ENCODE assay signal across 8 mouse cellular contexts in the genomic region with DNA sequence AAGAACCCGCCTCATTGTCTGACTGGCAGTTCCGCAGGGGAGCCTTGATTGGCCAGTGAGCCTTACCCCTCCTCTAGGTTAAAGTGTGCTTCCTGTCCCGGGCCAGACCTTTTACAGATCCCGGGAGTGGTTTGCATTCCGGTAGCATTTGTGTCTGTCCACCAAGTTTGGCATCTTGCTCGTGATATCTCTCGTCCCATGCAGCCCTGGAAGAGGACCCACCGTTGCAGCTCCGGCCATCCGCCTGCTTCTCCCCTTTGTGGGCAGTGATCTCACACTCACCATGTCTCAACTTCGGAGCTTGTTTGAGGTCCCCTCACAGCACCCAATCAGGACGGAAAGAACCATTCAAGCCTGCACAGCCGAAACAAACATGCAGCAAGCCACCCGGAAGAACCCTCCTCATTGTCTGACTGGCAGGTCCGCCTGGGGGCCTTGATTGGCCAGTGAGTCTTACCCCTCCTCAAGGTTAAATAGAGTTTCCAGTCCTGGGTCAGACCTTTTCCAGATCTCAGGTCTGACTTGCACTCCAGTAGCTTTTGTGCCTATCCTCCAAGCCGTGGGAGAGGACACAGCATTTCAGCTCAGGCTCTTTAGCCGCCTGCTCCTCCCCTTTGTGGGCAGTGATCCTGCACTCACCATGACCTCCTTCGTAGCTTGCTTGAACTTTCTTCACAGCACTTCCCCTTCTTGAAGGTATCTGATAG. TPM values are rescaled to one million over a fixed set of nuclear protein-coding genes. Genes with fewer than 3 reads are reported as not detected.
A peak's percentile ranks its signal among the peaks of the same experiment; 100 is the strongest.
DNase-seq lines count a peak whose midpoint lies in the region; ATAC-seq lines count a peak whose summit lies in the region.

A gene (minus strand): TSS at position 380 of the 707 bp plus-strand sequence.

- no peaks in the 10 kb centered on the region for H3K36me3 ChIP-seq in heart, embryonic 13.5 days
- H3K36me3 ChIP-seq in liver, embryonic 12.5 days, result no peaks in the 10 kb centered on the region
- no peaks in the 10 kb centered on the region for H3K36me3 ChIP-seq in stomach, embryonic 15.5 days

- DNase-seq in CD4-positive, CD25-positive, alpha-beta regulatory T cell, adult 2 months (ENCODE audit: low read depth, low spot score), result peak; percentile 87
- DNase-seq in fat pad, adult 2 months (ENCODE audit: extremely low read depth, low read depth, low spot score), result peak; percentile 26
- peak; percentile 89 for DNase-seq in kidney, postnatal 10 days
- DNase-seq in natural killer cell, adult 2 months (ENCODE audit: low spot score in 2 of 2), result peak; percentile 82

- peak within 1 kb of the TSS; percentile 89 for H3K9ac ChIP-seq in heart, embryonic 13.5 days
- peak within 1 kb of the TSS; percentile 66 for H3K9ac ChIP-seq in liver, embryonic 12.5 days
- peak within 1 kb of the TSS; percentile 56 for H3K9ac ChIP-seq in stomach, embryonic 15.5 days

- no peaks in the 10 kb centered on the region for H3K9me3 ChIP-seq in heart, embryonic 13.5 days
- H3K9me3 ChIP-seq in liver, embryonic 12.5 days (replicated peaks), result no peaks in the 10 kb centered on the region
- H3K9me3 ChIP-seq in stomach, embryonic 15.5 days, result no peaks in the 10 kb centered on the region

- no peaks in the 10 kb centered on the region for H3K27me3 ChIP-seq in heart, embryonic 13.5 days (replicated peaks)
- H3K27me3 ChIP-seq in liver, embryonic 12.5 days (replicated peaks), result no peaks in the 10 kb centered on the region
- no peaks in the 10 kb centered on the region for H3K27me3 ChIP-seq in stomach, embryonic 15.5 days (replicated peaks)

- peak within 1 kb of the TSS; percentile 80 for H3K4me2 ChIP-seq in heart, embryonic 13.5 days
- H3K4me2 ChIP-seq in liver, embryonic 12.5 days, result peak within 1 kb of the TSS; percentile 77
- H3K4me2 ChIP-seq in stomach, embryonic 15.5 days, result peak within 1 kb of the TSS; percentile 55

- peaks cover 3% of the 10 kb centered on the region; the same call in 1 of the 2 replicates for H3K4me1 ChIP-seq in brown adipose tissue, adult 24 weeks (ENCODE audit: control insufficient read depth, insufficient read depth, insufficient read length, low read length)
- peaks cover 13% of the 10 kb centered on the region for H3K4me1 ChIP-seq in heart, embryonic 13.5 days
- H3K4me1 ChIP-seq in liver, embryonic 12.5 days, result peaks cover 12% of the 10 kb centered on the region
- peaks cover 5% of the 10 kb centered on the region; the same call in 1 of the 2 replicates for H3K4me1 ChIP-seq in stomach, embryonic 15.5 days

- WGBS in heart, embryonic 13.5 days, result under 1% methylated on average over 18 of the region's 18 CpGs
- under 1% methylated on average over 18 of the region's 18 CpGs for WGBS in liver, embryonic 12.5 days (ENCODE audit: insufficient replicate concordance)
- WGBS in stomach, embryonic 15.5 days, result under 1% methylated on average over 18 of the region's 18 CpGs

- ATAC-seq in heart, embryonic 13.5 days (ENCODE audit: extremely low read depth, insufficient number of reproducible peaks, low FRiP score, low TSS enrichment), result peak; percentile 93
- ATAC-seq in liver, embryonic 12.5 days, result peak; percentile 98
- peak; percentile 99 for ATAC-seq in stomach, embryonic 15.5 days (ENCODE audit: insufficient read depth, low FRiP score, low read depth)

- peak within 1 kb of the TSS; percentile 99 for H3K4me3 ChIP-seq in brown adipose tissue, adult 24 weeks (ENCODE audit: insufficient read depth, low read depth, low read length)
- peak within 1 kb of the TSS; percentile 73 for H3K4me3 ChIP-seq in heart, embryonic 13.5 days
- H3K4me3 ChIP-seq in liver, embryonic 12.5 days, result peak within 1 kb of the TSS; percentile 71
- H3K4me3 ChIP-seq in stomach, embryonic 15.5 days (replicated peaks), result peak within 1 kb of the TSS; percentile 68

- H3K27ac ChIP-seq in brown adipose tissue, adult 24 weeks (replicated peaks; ENCODE audit: low read depth, low read length), result peak within 1 kb of the TSS; percentile 96
- H3K27ac ChIP-seq in heart, embryonic 13.5 days (replicated peaks), result peak within 1 kb of the TSS; percentile 98
- H3K27ac ChIP-seq in liver, embryonic 12.5 days, result peak within 1 kb of the TSS; percentile 89
- peak within 1 kb of the TSS; percentile 98 for H3K27ac ChIP-seq in stomach, embryonic 15.5 days

RNA-seq across cellular contexts. Expression of the gene that starts here (rescaled TPM):
- polyA plus RNA-seq in brown adipose tissue, adult 24 weeks (2012; ENCODE audit: insufficient read depth, insufficient read length, missing spikeins), result 9.6 and 15.8 TPM in 2 replicates
- 15.2 and 17.3 TPM in 2 replicates for polyA plus RNA-seq in heart, embryonic 13.5 days (2015; fragmentation: Nextera tagmentation; extraction: Ambion mirVana)
- 8.3 and 9.7 TPM in 2 replicates for polyA plus RNA-seq in liver, embryonic 12.5 days (2016; fragmentation: Nextera tagmentation; extraction: Ambion mirVana)
- 19.1 and 20.9 TPM in 2 replicates for polyA plus RNA-seq in stomach, embryonic 15.5 days (2015; fragmentation: Nextera tagmentation; extraction: Ambion mirVana)

Comparison
In these comparisons a context has a peak if more than half of its experiments do, and no peak if none do; other contexts are left out.
1. Peak in every context shown above with its lines: DNase-seq, ATAC-seq, H3K4me3 ChIP-seq and H3K27ac ChIP-seq.
2. DNase-seq: peak in every context shown above with its lines; median percentile 89 in kidney, postnatal 10 days; 87 in CD4-positive, CD25-positive, alpha-beta regulatory T cell, adult 2 months; 82 in natural killer cell, adult 2 months; 26 in fat pad, adult 2 months.